Mouse (Mus musculus) limb, embryonic 12.5 days (tissue): ENCODE data around the gene Abcd4. TPM values are rescaled to one million over a fixed set of nuclear protein-coding genes. Genes with fewer than 3 reads are reported as not detected.

Experiments
- polyA plus RNA-seq: library from polyadenylated mRNA; unstranded; fragments of >200 nt; fragmentation: Nextera tagmentation; extraction: Ambion mirVana; gene quantifications from 2 replicates; pipeline ENCODE4 v1.2.1, GENCODE M21; 2016

Gene Abcd4
- polyA plus RNA-seq, 1 experiment from 2014 or later: 17.8 TPM

Other genes with a start within 250 kb of the Abcd4 start
- 10.9 and 11.4 TPM in 2 replicates for gene Entpd5, start 208.4 kb downstream of the Abcd4 start, polyA plus RNA-seq
- gene Bbof1, start 208.3 kb downstream of the Abcd4 start, polyA plus RNA-seq: 1.5 and 2.1 TPM in 2 replicates
- 28.9 and 31.0 TPM in 2 replicates for gene Rnf113a2, start 200.2 kb downstream of the Abcd4 start, polyA plus RNA-seq
- gene Aldh6a1, start 166.4 kb downstream of the Abcd4 start, polyA plus RNA-seq: 32.5 and 35.0 TPM in 2 replicates
- 29.5 and 30.6 TPM in 2 replicates for gene Lin52, start 166.0 kb downstream of the Abcd4 start, polyA plus RNA-seq
- 0.13 and 0.24 TPM in 2 replicates for gene Vsx2, start 47.7 kb downstream of the Abcd4 start, polyA plus RNA-seq
- gene Vrtn, start 23.6 kb upstream of the Abcd4 start, polyA plus RNA-seq: not detected in 2 replicates
- gene Syndig1l, start 81.4 kb upstream of the Abcd4 start, polyA plus RNA-seq: not detected in 2 replicates
- gene Npc2, start 155.7 kb upstream of the Abcd4 start, polyA plus RNA-seq: 67.1 and 67.4 TPM in 2 replicates
- 145 and 148 TPM in 2 replicates for gene Isca2, start 155.8 kb upstream of the Abcd4 start, polyA plus RNA-seq